Mouse (Mus musculus): ENCODE measurements around the gene Fubp1.
"Not testable (repeated sequence)": the region's sequence is repeated elsewhere in the genome, so short reads cannot be mapped to it uniquely, and the experiment has no call there.

The Fubp1 gene

GRCm38 (mm10) chr3:152193635-152194097 lies 16.6 kb upstream of the Fubp1 start:
- peak; percentile 91 for DNase-seq

GRCm38 (mm10) chr3:152197246-152197645 lies 13.0 kb upstream of the Fubp1 start:
- DNase-seq, result not testable (repeated sequence)

GRCm38 (mm10) chr3:152199125-152199524 lies 11.1 kb upstream of the Fubp1 start:
- no peak for DNase-seq

GRCm38 (mm10) chr3:152201181-152201580 lies 9.0 kb upstream of the Fubp1 start:
- no peak for DNase-seq

- no peak for DNase-seq
These were observed 8.6 kb upstream of the Fubp1 start for GRCm38 (mm10) chr3:152201651-152202050.

GRCm38 (mm10) chr3:152202942-152203341 lies 7.3 kb upstream of the Fubp1 start:
- DNase-seq, result no peak

- no peak for DNase-seq
These were observed 6.8 kb upstream of the Fubp1 start for GRCm38 (mm10) chr3:152203411-152203810.

- no peak for DNase-seq
These were observed 6.2 kb upstream of the Fubp1 start for GRCm38 (mm10) chr3:152203996-152204395.

- no peak for DNase-seq
These were observed 5.6 kb upstream of the Fubp1 start for GRCm38 (mm10) chr3:152204577-152204976.

GRCm38 (mm10) chr3:152207156-152207555 lies 3.1 kb upstream of the Fubp1 start:
- DNase-seq, result no peak

GRCm38 (mm10) chr3:152208096-152208885 lies 1.9 kb upstream of the Fubp1 start:
- no peak for DNase-seq

- peak; percentile 59 for DNase-seq
These were observed 850 bp upstream of the Fubp1 start for GRCm38 (mm10) chr3:152209177-152209966.

GRCm38 (mm10) chr3:152210728-152211391 lies 638 bp downstream of the Fubp1 start:
- DNase-seq, result peak; percentile 69

- DNase-seq, result no peak
These were observed 1.6 kb downstream of the Fubp1 start for GRCm38 (mm10) chr3:152211731-152212279.

GRCm38 (mm10) chr3:152213416-152213815 lies 3.2 kb downstream of the Fubp1 start:
- no peak for DNase-seq

GRCm38 (mm10) chr3:152224918-152225317 lies 14.7 kb downstream of the Fubp1 start:
- no peak for DNase-seq

- peak; percentile 37 for DNase-seq
These were observed 15.7 kb downstream of the Fubp1 start for GRCm38 (mm10) chr3:152225906-152226305.

- DNase-seq, result no peak
These were observed 18.6 kb downstream of the Fubp1 start for GRCm38 (mm10) chr3:152228843-152229242.

GRCm38 (mm10) chr3:152229271-152229670 lies 19.0 kb downstream of the Fubp1 start:
- no peak for DNase-seq

GRCm38 (mm10) chr3:152231333-152232100 lies 21.3 kb downstream of the Fubp1 start:
- DNase-seq, result no peak

GRCm38 (mm10) chr3:152235238-152235637 lies 25.0 kb downstream of the Fubp1 start:
- no peak for DNase-seq

GRCm38 (mm10) chr3:152235805-152236204 lies 25.6 kb downstream of the Fubp1 start:
- DNase-seq, result no peak

Measured in kidney, adult 11 months (tissue).